Mouse (Mus musculus) adrenal gland, postnatal 4 days (tissue): ENCODE data around the gene Loxl4. TPM values are rescaled to one million over a fixed set of nuclear protein-coding genes. Genes with fewer than 3 reads are reported as not detected.

ENCODE experiments used
- DNase-seq, 2 experiments: peaks; one replicate each; pipeline ENCODE4 v3.0.0; 2021 to 2022; ENCODE audit warnings: low spot score in 2 of 2, mixed read lengths in 2 of 2
- long read RNA-seq, 2 experiments: library from polyadenylated mRNA; stranded (forward); transcript quantifications; one replicate each; pipeline ENCODE4 v2.0.0; 2021
- total RNA-seq, 2 experiments: library from RNA; stranded (reverse); gene quantifications; 2 replicates each; pipeline ENCODE4 v1.2.3; 2021

Loxl4 gene
- total RNA-seq: 1 to 10 TPM; 2.3 TPM
- long read RNA-seq, experiment 1, partial matches to known transcripts: 0 of 1 reads
- long read RNA-seq, experiment 1, other reads (novel, unspliced or antisense): 0 of 1 reads
- long read RNA-seq, experiment 2, partial matches to known transcripts: 1 of 4 reads
- long read RNA-seq, experiment 2, other reads (novel, unspliced or antisense): 0 of 4 reads

DNA sequence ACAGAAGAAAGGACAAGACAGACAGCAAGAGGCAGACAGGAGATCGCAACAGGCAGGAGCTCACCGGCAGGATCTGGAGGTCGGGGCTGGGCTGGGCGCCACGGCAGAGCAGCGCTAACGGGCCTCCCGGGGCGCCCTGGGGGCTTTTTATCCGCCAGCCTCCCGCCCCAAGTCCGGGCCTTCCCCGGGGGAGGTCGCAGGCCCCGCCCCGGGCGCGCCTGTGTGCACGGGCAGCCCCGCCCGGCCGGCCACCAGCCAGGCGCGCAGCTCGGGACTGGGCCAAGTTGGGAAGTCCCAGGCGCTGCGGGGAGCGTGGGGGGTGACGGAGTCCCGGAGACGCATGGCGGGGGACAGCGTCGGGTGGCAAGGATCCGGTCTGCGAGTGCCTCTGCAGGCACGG lies at the start of gene Loxl4:
Gene Loxl4, minus strand, starts transcription at position 160 of the 400 bp plus-strand sequence.
- DNase-seq: peak in 1 of 2 experiments; percentile 15

GRCm38 (mm10) chr19:42661430-42662164 lies 49.0 kb upstream of the Loxl4 start:
- DNase-seq: no peak

- no peak for DNase-seq
Measured at GRCm38 (mm10) chr19:42660244-42660565, 47.6 kb upstream of the Loxl4 start.

GRCm38 (mm10) chr19:42659354-42660243 lies 47.0 kb upstream of the Loxl4 start:
- DNase-seq: no peak

DNA sequence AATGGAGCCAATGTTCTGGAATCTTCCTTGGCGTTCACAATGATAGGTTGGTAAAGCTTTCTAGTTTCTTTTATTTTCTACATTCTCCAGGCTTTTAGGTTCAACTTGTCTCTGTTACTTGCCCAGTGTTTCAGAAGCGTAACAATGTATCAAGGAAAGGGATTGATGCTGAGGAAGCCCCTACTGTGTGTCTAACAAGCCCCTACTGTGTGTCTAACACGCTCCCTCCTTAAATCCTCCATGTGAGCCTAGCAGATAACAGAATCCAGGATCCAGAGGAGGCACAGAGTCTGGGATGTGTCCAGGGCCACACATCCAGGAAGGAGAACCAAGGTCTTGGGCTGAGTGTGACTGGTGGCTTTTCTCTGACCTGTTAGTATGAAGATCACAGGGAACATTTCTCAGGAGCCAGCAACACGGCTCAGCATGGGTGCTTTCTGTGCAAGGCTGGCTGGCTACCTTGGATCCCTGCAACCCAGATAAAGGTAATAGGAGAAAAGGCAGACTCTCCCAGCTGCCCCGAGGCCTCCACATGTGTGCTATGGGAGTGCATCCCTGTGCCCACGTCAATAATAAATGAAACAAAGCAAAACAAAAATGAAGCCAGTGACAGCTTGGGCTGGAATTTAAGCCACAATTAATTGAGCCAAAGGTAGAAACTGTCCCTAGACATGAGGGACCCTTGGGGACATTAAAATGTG lies 46.0 kb upstream of the Loxl4 start:
- no peak for DNase-seq

DNA sequence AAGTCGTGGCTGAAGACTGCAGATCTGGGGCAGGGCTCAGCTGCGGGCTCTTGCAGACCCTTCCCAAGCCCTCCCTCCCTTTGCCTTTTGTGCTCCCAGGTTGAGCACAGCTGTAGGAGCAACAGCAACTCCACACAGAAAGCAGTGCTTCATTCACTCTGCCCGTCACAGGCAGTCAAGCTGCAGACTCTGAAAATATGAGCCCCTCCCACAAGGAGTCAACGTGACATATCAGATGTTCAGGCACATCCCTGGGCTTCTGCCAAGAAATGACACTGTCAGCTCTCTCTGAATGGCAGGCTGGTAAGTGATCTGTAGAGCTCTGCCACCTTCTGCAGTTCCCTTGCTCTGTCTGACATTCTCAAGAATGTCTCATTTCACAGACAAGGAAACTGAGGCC lies 45.2 kb upstream of the Loxl4 start:
- DNase-seq: no peak

DNA sequence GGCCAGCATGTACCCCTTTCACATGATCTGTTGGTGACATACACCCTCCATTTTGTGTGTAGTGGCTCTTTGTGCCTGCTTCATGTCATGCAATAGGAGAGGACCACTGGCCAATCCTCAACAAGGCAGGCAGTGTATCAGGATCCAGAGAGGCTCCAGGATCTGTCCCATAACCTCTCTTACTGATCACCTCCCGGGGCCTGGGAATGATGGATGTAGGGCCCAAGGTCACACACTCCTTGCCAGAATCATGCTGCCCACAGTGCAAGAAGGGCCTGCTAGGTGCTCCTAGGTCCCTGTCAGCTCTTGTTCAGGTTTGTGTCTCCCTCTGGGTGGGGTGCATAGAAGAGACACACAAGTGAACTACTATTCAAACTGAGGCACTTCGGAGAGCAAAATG lies 44.7 kb upstream of the Loxl4 start:
- no peak for DNase-seq

GRCm38 (mm10) chr19:42655006-42655405 lies 42.4 kb upstream of the Loxl4 start:
- peak; percentile 32 to 40 for DNase-seq

GRCm38 (mm10) chr19:42653091-42653490 lies 40.5 kb upstream of the Loxl4 start:
- DNase-seq: no peak

- DNase-seq: no peak
Measured at GRCm38 (mm10) chr19:42652425-42652824, 39.8 kb upstream of the Loxl4 start.

DNA sequence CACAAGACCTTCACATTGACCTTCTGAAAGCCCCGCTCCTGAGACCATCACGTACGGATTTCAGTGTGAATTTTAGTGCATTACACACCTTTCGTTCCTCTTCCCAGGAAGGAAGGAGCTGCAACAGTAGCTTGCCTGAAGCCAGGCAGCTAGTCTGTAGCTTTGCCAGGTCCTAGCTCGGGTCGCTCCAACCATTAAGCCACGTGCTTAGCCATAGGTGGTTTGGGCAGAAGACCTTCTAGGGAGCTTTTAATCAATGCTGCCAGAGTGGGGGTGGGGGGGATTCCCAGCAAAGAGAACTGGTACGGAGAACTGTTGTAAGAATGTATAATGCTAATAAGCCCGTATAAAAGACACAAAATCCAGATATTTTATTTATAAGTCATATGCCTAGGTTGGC lies 27.6 kb upstream of the Loxl4 start:
- DNase-seq: no peak

DNA sequence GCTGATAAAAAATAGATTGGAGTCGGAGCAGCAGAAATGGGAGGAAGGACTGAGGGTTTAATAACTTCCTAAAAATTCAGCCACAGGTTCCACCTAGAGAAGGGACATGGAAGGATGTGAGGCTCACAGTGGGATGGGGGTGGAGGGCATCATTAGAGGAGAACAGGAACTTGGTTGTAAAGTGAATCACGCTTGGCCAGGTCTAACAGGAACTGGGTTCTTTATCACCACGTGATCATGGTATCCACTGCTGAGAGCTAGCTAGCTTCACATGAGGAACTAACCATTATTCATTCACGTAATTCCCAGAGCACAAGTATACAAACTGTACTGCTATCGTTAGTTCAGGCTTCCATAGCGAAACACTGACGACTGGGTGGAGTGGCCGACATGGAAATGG lies 26.9 kb upstream of the Loxl4 start:
- DNase-seq: no peak

- no peak for DNase-seq
Measured at GRCm38 (mm10) chr19:42638604-42639481, 26.2 kb upstream of the Loxl4 start.

- no peak for DNase-seq
Measured at GRCm38 (mm10) chr19:42636631-42637030, 24.0 kb upstream of the Loxl4 start.

DNA sequence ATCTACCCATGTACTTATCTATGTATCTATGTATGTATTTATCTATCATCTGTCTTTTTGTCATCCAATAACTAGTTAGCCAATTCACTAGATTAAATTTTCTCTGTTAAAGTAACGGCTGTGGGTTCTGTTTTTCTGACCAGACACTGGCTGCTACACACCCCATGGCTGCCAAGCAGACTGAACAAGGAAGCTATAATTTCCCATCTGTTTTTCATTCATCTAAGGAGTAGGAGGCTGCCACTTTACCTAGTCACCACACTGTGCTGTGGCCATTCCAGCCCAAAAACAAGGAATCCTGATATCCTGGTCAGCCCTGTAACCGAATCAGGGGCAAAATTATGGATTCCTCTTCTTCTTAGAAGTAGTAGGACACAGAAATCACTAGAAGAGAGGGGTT lies 21.0 kb upstream of the Loxl4 start:
- DNase-seq: no peak

DNA sequence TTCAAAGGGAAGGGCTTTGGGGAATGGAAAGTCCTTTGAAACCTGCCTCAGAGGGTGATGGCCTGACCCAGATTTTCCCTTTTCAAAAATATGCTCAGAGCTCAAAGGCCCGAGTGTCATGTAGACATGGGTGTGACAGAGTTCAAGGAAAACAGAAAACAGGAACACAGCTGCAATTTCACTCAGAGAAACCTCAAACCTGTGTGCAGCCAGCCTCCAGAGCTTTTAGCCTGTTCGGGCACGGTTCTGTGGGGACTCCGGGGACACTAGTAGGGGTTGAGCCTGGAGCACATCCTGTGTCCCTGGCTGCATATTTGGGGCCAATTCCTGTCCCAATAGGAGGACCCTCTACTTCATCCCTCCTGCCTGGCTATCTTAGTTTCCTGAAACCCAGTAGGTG lies 19.7 kb upstream of the Loxl4 start:
- DNase-seq: no peak

DNA sequence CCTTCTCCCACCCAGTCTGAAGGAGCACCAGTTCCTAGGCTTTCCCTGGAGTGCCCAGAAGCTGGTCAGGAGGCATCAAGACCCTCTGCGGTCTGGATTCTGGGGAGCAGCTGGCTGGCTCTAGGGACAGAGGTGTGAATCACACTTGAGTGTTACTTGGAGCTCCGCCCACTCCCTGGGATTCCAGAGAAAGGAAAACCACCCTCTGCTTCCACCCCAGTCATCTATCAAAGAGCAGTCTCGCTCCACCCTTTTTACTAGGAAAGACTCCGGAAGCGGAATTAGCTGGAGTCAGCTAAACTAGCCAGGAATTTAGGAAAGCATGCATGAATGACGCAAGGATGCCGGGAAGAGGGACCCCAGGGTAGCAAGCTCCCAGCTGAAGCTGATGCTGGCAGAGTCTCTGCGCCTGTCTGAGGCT lies 18.9 kb upstream of the Loxl4 start:
- DNase-seq: no peak

- no peak for DNase-seq
Measured at GRCm38 (mm10) chr19:42628068-42628467, 15.5 kb upstream of the Loxl4 start.

DNA sequence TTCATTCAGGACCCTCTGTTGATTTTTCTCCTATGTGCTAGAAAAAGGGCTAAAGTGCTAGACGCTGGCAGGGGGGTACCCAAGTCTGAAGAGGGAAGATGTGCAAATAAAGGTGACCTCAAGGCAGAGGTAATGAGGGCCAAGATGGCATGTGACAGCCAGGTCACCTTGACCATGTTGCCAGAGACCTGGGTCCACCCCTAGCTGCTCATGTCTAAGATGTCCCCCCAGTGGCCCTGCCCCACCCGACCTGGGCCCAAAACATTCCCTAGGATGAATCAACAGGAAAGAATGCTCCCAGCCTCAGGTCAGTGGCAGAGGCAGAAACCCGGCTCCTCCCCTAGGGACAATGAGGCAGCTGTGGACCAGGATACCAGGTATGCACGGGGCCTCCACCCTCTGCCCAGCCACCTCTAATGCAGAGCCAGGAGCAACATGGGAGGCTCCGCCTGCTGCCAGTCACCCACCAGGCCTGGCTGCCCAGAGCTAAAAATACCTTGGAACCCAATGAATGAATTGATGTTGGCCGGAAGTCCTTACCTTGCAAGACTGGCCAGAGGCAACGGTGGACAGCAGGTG lies 1.1 kb upstream of the Loxl4 start:
- no peak for DNase-seq

DNA sequence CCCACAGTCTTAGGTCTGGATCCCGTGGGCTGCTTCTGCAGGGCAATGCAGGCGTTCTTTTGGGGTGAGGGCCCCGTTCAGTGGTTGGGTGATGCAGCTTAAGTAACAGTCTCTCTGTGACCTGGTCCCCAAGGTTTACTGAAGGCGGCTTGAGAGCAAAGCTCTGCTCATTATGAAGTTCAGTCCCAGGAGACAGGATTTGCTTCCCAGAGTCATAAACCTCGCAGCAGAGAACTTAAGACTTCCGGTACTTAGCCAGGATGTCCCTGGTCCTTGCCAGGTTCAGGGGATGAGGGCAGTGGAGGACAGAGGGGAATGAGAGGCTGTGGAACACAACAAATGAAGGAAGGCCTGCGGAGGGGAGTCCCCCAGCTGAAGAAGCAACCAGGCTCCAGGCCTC lies 503 bp upstream of the Loxl4 start:
- no peak for DNase-seq
